Mouse (Mus musculus) brain, embryonic 14.5 days (tissue): ENCODE results near the gene Tmem245.

Source experiments
- CTCF ChIP-seq: fragments of 200-500 bp; IDR thresholded peaks from 2 replicates; pipeline ENCODE4 v1.5.1; 2012; ENCODE audit warnings: inconsistent platforms, mild to moderate bottlenecking, moderate library complexity, borderline replicate concordance; ENCODE audit not compliant: insufficient read depth, insufficient read length; ENCODE audit errors: extremely low read depth
- POLR2A ChIP-seq: fragments of 200-500 bp; IDR thresholded peaks from 2 replicates; pipeline ENCODE4 v1.6.1; 2012; ENCODE audit warnings: mild to moderate bottlenecking, inconsistent platforms, borderline replicate concordance; ENCODE audit not compliant: poor library complexity, insufficient read depth, insufficient read length, severe bottlenecking; ENCODE audit errors: extremely low read depth

DNA sequence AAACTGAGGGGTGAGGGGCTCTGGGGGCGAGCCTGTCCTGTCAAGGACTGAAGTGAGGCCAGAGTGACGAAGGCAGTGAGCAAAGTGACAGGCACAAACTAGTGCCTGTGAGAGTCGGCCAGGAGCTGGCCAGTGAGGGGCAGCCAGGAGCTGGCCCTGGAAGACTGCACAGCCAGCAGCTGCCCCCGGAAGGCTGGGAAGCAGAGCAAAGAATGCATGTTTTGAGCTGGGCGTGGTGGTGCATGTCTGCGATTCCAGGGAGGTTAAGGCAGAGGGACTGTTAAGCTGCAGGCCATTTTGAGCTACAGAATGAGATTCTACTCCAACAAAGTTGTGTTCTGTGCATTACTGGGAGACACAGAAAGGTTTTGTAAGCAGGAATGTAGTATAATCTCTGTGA is 96.5 kb downstream of the Tmem245 start:
- TF ChIP-seq CTCF (no peak), POLR2A (no peak)
